Mouse (Mus musculus): ENCODE data around the gene Tspan33. TPM values are rescaled to one million over a fixed set of nuclear protein-coding genes. Genes with fewer than 3 reads are reported as not detected.

The Tspan33 gene
- total RNA-seq, 4 experiments from 2014 or later = 28.4 to 37.6 (median 33.5) TPM

- no peak for DNase-seq (ENCODE audit: low spot score in 2 of 2)
These were observed 3.5 kb downstream of the Tspan33 start for GRCm38 (mm10) chr6:29697548-29697947.

GRCm38 (mm10) chr6:29699085-29699745, 5.2 kb downstream of the Tspan33 start:
- DNase-seq (ENCODE audit: low spot score in 2 of 2) = no peak

GRCm38 (mm10) chr6:29701051-29701450, 7.0 kb downstream of the Tspan33 start:
- no peak for DNase-seq (ENCODE audit: low spot score in 2 of 2)

- DNase-seq (ENCODE audit: low spot score in 2 of 2) = no peak
These were observed 8.1 kb downstream of the Tspan33 start for GRCm38 (mm10) chr6:29702126-29702525.

GRCm38 (mm10) chr6:29704143-29704542, 10.1 kb downstream of the Tspan33 start:
- DNase-seq (ENCODE audit: low spot score in 2 of 2) = no peak

GRCm38 (mm10) chr6:29707902-29708301, 13.9 kb downstream of the Tspan33 start:
- no peak for DNase-seq (ENCODE audit: low spot score in 2 of 2)

GRCm38 (mm10) chr6:29711318-29711717, 17.3 kb downstream of the Tspan33 start:
- no peak for DNase-seq (ENCODE audit: low spot score in 2 of 2)

- no peak for DNase-seq (ENCODE audit: low spot score in 2 of 2)
These were observed 18.1 kb downstream of the Tspan33 start for GRCm38 (mm10) chr6:29712011-29712584.

- peak; percentile 43 to 50 for DNase-seq (ENCODE audit: low spot score in 2 of 2)
These were observed 22.8 kb downstream of the Tspan33 start for GRCm38 (mm10) chr6:29716624-29717365.

- DNase-seq (ENCODE audit: low spot score in 2 of 2) = peak in 1 of 2 experiments; percentile 34
These were observed 23.5 kb downstream of the Tspan33 start for GRCm38 (mm10) chr6:29717541-29717940.

GRCm38 (mm10) chr6:29717952-29718521, 24.0 kb downstream of the Tspan33 start:
- peak in 1 of 2 experiments; percentile 50 for DNase-seq (ENCODE audit: low spot score in 2 of 2)

GRCm38 (mm10) chr6:29718894-29719329, 24.9 kb downstream of the Tspan33 start:
- peak; percentile 64 to 72 for DNase-seq (ENCODE audit: low spot score in 2 of 2)

GRCm38 (mm10) chr6:29721890-29722289, 27.9 kb downstream of the Tspan33 start:
- no peak for DNase-seq (ENCODE audit: low spot score in 2 of 2)

- no peak for DNase-seq (ENCODE audit: low spot score in 2 of 2)
These were observed 32.7 kb downstream of the Tspan33 start for GRCm38 (mm10) chr6:29726576-29727200.

- no peak for DNase-seq (ENCODE audit: low spot score in 2 of 2)
These were observed 34.0 kb downstream of the Tspan33 start for GRCm38 (mm10) chr6:29728035-29728434.

GRCm38 (mm10) chr6:29729491-29729890, 35.5 kb downstream of the Tspan33 start:
- DNase-seq (ENCODE audit: low spot score in 2 of 2) = no peak

- no peak for DNase-seq (ENCODE audit: low spot score in 2 of 2)
These were observed 41.3 kb downstream of the Tspan33 start, which contains the start of gene Smo for GRCm38 (mm10) chr6:29735336-29735688. Gene Smo, plus strand, starts transcription at chr6:29735503.

- DNase-seq (ENCODE audit: low spot score in 2 of 2) = no peak
These were observed 41.8 kb downstream of the Tspan33 start for GRCm38 (mm10) chr6:29735689-29736451.

GRCm38 (mm10) chr6:29736610-29737458, 42.8 kb downstream of the Tspan33 start:
- DNase-seq (ENCODE audit: low spot score in 2 of 2) = no peak

Data from layer of hippocampus, adult 8-10 months (tissue).